Mouse (Mus musculus): ENCODE results near the gene Mrgprb1. TPM values are rescaled to one million over a fixed set of nuclear protein-coding genes. Genes with fewer than 3 reads are reported as not detected.

Gene Mrgprb1
- polyA plus RNA-seq (2017; shearing (Covaris generic)), result 0.21 TPM

DNA sequence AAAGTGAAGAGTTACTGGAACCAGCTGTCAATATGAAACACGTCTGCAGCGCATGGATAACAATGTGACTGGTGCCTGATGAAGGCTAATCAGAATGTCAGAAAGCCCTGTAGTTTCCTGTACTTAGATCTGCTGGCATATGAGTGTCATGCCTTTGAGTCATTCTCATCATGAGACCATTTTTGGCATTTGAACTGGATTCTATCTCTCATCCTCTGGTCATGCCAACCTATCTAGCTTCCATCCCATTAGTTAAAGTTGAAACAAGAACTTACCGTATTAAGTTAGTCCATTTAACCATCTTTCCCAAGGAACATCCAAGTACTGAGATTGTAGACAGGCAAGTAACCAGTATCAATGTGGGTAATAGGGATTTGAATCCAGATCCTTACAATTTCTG, at the start of gene Mrgprb1:
Mrgprb1 (minus strand) TSS at position 101 of the 400 bp plus-strand sequence.

DNA sequence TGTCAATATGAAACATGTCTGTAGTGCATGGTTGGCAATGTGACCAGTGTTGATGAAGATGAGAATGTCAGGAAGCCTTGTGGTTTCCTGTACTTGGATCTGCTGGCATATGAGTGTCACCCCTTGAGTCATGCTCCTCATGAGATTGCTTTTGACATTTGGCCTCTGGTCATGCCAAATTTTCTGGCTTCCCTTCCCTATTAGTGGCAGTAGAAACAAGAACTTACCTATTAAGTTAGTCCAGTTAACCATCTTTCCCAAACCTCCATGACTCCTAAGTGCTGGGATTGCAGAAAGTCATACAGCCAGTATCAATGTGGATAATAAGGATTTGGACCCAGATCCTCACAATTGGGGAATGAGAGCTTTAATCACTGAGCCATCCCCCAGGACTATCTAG, 43.1 kb upstream of the Mrgprb1 start, which contains the start of gene Mrgprx2:
Mrgprx2 (minus strand) TSS at position 101 of the 400 bp plus-strand sequence.

Other genes with a start within 250 kb of the Mrgprb1 start
- gene Mrgprb8, start 67.8 kb downstream of the Mrgprb1 start, polyA plus RNA-seq (2017; shearing (Covaris generic)), result not detected
- 0.06 TPM for gene Mrgprx2, start 43.0 kb upstream of the Mrgprb1 start, polyA plus RNA-seq (2017; shearing (Covaris generic))
- gene Mrgprb2, start 101.7 kb upstream of the Mrgprb1 start, polyA plus RNA-seq (2017; shearing (Covaris generic)), result not detected
- not detected for gene Mrgprb3, start 187.5 kb upstream of the Mrgprb1 start, polyA plus RNA-seq (2017; shearing (Covaris generic))